Mouse (Mus musculus): ENCODE measurements around the gene 4930447F04Rik.

4930447F04Rik gene

GRCm38 (mm10) chrX:66304124-66304523 lies at the start of gene 4930447F04Rik:
Gene 4930447F04Rik (minus strand): TSS chrX:66304224.
- no peak for DNase-seq (ENCODE audit: low spot score)

Measured in layer of hippocampus, adult 11-12 months (tissue).